Mouse (Mus musculus): Measurements from ENCODE around the gene Gper1. TPM values are rescaled to one million over a fixed set of nuclear protein-coding genes. Genes with fewer than 3 reads are reported as not detected.
"Not testable (repeated sequence)": the region's sequence is repeated elsewhere in the genome, so short reads cannot be mapped to it uniquely, and the experiment has no call there.

Gper1 gene
- total RNA-seq, 2 experiments from 2014 or later: 4.4 to 4.7 TPM

DNA sequence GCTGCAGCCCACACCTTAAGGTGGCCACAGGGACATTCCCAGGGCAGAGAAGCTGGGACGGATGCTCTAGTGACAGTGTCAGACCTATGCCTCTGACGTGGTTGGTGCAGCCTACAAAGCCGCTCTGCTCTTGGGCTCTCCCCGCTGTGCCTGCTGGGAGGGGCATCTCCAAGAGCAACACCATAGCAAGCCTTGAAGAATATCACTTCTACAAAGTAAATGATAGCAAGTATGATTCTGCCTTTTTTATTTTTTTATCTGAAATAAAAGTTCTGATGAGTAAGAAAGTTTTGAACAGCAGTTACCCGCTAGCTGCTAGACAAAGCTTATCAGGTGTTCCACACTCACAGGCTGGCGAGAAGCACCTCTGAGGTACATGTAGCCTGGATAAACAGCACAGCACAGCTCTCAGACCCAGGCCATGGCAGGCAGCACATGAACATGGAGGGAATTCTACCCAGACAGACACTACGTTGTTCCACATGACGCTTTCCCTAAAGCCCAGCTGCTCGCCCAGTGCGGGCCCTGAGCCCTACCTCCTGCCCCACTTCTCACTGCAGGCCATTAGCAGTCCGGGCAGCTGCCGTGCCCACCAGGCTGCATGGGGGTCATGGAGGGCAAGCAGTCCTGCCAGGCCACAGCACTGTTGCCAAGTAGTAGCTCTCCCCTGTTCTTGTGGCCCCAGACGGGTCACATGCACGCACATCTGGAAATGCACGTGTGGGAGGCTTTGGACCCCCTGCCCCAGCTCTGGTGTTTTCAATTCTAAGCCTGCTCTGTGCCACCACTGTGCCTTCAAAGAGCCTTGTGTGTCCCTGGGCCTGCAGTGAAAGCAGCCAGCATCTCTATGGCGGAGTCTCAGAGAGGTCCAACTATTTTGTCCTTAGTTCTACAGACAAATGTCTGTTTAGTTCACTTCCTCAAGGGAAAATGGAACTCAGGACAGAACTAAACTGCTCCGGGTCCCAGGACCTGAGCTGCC, 34.0 kb upstream of the Gper1 start:
- peak; percentile 32 to 73 for DNase-seq (ENCODE audit: low spot score in 2 of 2)

DNA sequence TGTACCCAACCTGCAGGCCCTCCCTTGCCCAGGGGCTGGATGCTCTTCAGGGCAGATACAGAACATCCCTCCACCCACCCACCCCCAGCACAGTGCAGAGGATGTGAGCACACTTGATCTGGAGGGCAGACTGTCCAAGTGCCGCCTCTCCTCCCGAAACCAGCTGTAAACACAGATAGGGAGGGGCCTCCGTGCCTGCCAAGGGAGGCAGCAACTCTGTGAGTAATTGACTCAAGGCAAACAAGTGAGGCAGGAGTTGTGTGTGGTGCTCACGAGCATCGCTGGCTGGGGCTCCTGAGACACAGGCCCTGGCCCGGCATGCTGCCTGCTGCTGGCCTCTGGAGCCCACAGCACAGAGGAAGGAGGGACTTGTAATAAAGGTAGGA, 33.3 kb upstream of the Gper1 start:
- peak; percentile 29 to 71 for DNase-seq (ENCODE audit: low spot score in 2 of 2)
- intact Hi-C loops (cut with DNase I): no loop called here

More for the DNA sequence above, 34.0 kb upstream of the Gper1 start:
- intact Hi-C loops (cut with DNase I): no loop called here

DNA sequence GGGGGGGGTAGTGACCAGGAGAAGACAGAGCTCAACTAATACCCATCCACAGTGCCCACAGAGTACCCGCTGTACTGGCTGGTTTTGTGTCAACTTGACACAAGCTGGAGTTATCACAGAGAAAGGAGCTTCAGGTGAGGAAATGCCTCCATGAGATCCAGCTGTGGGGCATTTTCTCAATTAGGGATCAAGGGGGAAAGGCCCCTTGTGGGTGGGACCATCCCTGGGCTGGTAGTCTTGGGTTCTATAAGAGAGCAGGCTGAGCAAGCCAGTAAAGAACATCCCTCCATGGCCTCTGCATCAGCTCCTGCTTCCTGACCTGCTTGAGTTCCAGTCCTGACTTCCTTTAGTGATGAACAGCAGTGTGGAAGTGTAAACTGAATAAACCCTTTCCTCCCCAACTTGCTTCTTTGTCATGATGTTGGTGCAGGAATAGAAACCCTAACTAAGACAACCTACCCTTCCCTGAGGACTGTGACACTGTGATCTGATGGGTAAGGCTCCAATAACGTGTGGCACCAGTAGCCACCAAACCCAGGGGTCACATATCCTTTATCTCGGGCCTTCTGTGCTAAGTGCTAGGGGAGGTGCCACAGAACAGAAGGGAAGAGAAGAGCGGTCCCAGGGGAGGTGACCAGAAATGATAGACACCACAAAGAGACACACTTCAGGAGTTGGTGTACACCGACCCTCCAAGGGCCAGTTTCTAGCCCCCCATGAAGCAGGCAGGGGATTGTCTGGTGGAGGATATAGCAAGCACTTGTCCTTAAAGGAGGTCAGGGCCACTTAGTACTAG, 32.4 kb upstream of the Gper1 start:
- intact Hi-C loops (cut with DNase I); DNase-seq (ENCODE audit: low spot score in 2 of 2): not testable (repeated sequence)

DNA sequence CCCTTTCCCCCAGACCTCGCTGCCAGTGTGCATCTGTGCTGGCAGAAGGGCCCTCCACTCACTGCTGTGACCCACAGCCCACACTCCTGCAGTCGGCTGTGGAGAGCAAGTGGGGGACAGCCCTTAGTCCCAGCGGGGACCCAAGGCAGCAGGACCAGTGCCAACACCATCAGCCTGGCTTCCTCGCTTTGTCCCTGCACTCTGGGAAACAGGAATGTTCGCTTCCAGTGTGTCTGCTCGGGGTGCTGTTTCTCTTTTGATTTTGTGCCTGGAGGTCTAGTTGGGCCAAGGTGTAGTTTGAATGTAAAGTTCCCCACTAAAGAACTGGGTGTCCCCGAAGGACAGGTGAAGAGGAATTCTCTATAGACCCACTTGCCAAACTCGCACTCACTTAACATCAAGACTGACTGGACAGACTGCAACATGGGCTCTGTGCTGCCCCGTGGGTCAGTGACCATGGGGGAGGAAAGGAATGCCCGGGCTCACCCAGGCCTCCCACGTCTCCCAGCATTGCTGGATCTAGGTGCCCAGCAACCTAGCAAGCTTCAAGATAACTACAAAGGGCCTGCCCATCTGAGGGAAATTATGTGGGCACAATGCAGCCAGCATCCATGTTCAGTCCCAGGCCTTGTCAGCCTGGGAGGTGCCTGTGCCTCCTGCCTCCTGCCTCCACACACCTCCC, 31.5 kb upstream of the Gper1 start:
- intact Hi-C loops (cut with DNase I): no loop called here
- DNase-seq (ENCODE audit: low spot score in 2 of 2): no peak

DNA sequence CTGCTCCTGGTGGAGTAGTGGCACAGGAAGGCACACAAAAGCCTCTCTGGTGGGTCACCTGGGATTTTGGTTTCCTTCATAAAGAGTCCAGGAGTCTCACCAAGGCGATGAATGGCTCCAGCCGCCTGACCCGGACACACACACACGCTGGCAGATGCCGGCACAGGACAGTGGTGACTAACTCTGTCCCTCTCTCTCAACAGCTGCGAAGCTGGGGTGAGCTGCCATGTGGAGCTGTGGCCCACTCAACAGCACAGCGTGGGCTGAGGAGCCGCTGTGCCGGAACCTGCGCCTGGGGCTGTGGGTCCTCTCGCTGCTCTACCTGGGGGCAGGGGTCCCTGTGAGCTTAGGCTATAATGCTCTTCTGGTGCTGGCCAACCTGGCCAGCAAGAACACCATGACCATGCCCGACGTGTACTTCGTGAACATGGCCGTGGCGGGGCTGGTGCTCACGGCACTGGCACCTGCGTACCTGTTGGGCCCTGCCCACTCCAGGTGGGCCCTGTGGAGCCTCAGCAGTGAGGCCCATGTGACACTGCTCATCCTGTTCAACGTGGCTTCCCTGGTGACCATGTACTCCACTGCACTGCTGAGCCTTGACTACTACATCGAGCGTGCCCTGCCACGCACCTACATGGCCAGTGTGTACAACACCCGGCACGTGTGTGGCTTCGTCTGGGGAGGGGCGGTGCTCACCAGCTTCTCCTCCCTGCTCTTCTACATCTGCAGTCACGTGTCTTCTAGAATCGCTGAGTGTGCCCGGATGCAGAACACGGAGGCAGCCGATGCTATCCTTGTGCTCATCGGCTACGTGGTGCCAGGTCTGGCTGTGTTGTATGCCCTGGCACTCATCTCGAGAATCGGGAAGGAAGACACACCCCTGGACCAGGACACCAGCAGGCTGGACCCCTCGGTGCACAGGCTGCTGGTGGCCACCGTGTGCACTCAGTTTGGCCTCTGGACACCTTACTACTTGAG, 30.4 kb upstream of the Gper1 start:
- intact Hi-C loops (cut with DNase I): no loop called here
- no peak for DNase-seq (ENCODE audit: low spot score in 2 of 2)

DNA sequence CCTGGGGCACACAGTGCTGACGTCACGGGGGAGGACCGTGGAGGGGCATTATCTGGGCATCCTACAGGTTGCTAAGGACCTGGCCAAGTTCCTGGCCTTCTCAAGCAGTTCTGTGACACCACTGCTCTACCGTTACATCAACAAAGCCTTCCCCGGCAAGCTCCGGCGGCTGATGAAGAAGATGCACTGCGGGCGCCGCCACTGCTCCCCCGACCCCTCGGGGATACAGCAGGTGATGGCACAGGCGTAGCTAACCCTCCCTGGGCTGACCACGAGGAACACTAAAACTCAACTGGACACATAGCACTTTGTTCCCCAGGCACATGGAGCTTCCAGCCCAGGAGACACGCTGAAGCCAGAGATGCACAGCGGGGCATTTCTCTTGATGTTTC, 29.8 kb upstream of the Gper1 start:
- intact Hi-C loops (cut with DNase I): no loop called here
- no peak for DNase-seq (ENCODE audit: low spot score in 2 of 2)

DNA sequence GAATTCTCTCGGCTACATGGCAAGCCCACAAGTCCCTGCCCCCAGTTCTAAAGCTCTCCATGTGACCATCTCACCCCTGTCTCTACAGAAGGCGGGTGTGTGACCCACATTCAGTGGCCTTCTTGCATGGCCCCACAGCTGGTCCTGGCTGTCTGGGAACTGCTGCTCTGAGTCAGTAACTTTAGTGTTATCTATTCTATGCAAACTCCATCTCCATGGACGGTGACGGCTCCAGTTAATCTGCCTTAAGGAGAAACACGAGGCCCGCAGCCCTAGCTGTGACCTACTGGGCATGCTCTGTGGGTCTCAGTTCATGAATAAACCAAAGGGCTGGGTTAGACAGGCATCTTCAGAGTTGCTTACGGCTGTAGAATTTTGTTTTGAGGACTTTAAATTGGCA, 28.6 kb upstream of the Gper1 start:
- intact Hi-C loops (cut with DNase I): no loop called here
- no peak for DNase-seq (ENCODE audit: low spot score in 2 of 2)

DNA sequence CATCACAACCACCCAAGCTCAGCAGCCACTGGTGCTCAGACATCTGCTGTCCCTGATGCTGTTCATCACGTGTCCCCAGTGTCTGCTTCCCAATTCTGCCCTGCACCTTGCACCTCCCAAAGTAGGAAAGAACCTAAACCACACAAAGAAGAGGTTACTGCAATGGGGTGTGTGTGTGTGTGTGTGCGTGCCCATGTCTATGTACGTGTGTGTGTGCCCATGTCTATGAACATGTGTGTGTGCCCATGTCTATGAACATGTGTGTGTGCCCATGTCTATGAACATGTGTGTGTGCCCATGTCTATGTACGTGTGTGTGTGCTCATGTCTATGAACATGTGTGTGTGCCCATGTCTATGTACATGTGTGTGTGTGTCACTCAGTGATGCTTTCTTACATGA, 27.4 kb upstream of the Gper1 start:
- DNase-seq (ENCODE audit: low spot score in 2 of 2): no peak
- intact Hi-C loops (cut with DNase I): no loop called here

DNA sequence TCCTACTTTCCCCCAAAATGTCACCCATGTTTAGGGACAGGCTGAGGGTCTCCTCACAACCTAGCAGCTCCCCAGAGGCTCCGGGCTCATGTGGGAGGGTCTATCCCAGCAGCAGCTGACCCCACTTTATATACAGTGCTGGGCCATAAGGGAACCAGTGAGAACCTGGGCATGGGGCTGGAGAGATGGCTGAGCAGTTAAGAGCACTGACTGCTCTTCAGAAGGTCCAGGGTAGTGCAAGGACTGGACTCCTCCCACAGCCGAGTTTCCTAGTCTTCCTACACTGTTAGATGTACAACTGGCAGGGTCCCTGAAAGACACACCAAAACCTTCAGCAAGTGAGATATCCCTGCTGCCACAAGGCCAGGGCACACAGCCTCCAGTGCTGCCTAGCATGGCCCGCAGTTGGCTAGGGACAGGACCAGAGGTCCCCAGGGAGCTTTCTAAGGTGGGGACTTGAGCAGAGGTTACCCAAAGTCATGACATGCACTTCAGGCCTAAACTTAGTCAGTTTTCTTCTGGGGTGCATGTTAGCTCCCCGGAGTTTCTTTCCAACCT, 25.5 kb upstream of the Gper1 start:
- no peak for DNase-seq (ENCODE audit: low spot score in 2 of 2)
- intact Hi-C loops (cut with DNase I): no loop called here

DNA sequence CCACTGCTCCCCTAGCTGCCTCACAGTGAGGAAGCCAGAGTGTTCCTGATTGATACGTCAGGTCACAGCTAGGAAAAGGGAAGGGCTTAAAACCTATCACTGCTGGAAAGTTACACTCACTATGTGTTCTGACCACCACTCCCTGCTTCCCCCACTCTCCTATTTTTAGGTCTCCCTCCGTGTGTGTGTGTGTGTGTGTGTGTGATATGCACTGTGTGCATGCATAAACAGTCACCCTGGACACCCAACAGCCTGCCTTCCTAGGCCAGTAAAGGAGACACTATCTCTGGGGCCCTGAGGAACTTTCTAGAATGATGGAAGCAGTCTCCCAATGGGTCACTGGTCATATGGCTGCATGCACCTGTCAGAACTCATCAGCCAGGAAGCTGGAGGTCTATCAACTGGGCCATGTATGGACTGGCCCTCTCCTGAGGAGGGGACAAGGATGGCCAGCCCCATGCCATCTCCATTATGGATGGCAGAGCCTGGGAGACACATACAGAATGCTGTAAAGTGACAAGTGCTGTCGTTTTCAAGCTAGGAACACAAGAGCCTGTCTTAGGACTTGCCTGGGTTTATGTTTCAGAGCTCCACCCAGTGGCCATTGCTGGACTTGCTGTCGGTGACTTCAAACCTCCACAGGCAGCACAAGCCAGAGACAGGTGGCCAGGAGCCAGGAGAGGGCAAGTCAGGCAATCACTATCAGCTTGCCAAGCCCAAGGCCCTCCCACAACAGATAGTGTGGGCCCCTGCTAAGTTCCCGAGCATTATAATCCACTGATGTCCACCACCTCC, 24.8 kb upstream of the Gper1 start:
- intact Hi-C loops (cut with DNase I): loop anchor here (2.0 kb wide), 1 partner anchor 33 kb away; no protein-coding TSS in a partner anchor
- DNase-seq (ENCODE audit: low spot score in 2 of 2): peak; percentile 93 to 97

DNA sequence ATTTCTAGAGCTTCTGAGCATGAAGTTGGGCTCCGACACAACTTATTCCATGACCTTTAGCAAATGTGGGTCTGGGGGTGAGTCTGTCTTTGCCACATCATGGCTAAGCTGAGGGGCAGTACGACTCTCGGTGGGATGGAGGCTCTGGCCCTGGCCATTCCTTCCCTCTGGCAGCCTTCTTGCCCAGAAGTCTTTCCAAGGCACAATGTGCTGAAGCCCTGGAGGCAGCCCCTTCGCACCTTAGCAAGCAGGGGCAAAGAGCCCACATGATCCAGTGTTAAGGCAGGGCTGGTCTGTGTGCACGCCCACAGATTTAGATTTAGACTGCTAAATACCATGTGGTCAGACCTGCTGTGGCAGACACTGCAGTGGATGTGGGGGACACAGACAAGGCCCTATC, 24.2 kb upstream of the Gper1 start:
- intact Hi-C loops (cut with DNase I): loop anchor here (2.0 kb wide), 1 partner anchor 34 kb away; no protein-coding TSS in a partner anchor
- DNase-seq (ENCODE audit: low spot score in 2 of 2): no peak

DNA sequence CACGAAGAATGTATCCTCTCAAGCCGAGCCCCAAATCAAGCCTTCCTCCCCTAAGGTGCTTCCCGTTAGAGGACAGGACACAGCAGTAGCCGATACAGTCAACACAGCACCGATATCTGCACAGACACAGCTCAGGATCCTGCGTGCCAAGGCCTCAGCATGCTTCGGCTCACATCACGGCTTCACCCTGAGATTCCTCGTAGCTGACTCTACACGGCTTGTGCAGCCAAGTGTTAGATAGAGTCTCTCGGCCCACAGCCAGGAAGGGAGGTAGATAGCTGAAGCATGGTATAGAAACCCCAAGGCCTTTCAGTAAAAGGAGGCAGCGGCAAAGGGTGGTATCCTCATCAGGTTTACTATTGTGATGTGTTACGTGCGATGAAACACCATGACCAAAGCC, 23.0 kb upstream of the Gper1 start:
- intact Hi-C loops (cut with DNase I): loop anchor here (2.0 kb wide), 1 partner anchor 35 kb away; no protein-coding TSS in a partner anchor
- DNase-seq (ENCODE audit: low spot score in 2 of 2): no peak

DNA sequence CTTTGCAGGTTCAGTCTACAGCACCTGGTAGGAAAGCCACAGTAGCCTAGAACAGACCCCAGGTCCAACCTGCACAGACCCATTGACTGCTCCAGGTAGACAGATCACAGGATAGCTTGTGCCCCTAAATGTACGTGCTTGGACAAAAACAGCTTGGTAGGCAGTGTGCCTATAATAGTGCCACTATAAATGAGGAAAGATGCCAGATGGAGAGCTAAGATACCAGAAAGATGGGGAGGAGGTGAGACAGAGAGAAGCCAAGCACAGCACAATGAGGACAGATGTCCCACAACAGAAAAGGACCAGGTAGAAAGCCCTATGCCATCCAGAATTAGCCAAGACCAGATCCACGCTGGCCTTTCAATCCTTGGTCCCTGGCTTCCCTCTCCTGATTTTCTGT, 20.8 kb upstream of the Gper1 start:
- intact Hi-C loops (cut with DNase I): no loop called here
- DNase-seq (ENCODE audit: low spot score in 2 of 2): no peak

DNA sequence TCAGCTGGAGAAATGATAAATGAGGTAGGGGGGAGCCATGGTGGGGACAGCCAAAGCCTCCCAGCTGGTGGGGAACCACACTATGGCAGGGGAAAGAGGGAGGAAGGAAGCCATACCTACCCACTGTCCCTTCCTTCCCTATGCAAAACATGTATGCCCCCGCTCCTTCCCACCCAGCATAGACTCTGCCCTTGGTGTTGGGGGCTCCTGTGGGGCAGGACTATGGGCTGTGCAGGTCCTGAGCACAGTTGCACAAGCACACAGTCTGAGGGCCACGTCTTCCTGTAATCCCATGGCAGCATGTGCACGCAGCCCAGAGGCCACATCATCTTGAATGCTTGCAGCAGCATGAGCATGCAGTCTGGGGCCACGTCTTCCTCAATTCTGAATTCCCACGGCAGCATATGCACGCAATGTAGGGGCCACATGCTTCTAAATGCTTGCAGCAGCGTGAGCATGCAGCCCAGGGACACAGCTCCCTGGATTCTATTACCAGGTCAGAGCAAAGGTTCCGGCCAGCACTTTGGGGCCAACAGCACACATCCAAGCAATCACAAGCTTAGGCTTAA, 19.2 kb upstream of the Gper1 start:
- no peak for DNase-seq (ENCODE audit: low spot score in 2 of 2)
- intact Hi-C loops (cut with DNase I): no loop called here

DNA sequence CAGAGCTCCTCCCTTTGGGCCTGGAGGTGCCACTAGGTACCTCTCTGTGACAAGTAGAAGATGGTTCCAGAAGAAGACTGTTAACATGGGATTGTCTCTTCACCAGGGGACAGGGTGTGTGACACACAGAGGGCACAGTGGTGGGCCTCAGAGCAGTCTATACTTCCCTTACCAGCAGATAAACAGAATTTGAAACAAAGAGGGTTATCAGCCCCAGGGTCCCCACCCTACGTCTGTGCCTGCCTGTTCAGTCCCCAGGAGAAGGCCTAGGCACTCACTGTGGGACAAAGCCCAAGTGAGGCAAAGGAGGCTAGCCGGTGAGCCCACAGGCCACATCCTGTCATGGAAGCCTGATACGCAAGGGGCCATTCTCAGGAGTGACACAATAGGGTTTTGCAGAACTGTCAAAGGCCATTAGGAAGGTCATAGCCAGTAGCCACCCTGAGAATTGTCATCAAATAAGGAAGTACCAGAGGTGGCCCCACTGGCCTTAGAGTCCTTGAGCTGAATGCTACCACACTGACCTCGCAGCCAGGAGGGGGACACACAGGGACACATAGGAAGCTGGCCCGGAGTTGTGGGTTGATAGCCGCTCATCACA, 18.1 kb upstream of the Gper1 start, which contains the start of gene C130050O18Rik:
Gene C130050O18Rik (plus strand): TSS at position 480 of the 601 bp plus-strand sequence.
- intact Hi-C loops (cut with DNase I): no loop called here

DNA sequence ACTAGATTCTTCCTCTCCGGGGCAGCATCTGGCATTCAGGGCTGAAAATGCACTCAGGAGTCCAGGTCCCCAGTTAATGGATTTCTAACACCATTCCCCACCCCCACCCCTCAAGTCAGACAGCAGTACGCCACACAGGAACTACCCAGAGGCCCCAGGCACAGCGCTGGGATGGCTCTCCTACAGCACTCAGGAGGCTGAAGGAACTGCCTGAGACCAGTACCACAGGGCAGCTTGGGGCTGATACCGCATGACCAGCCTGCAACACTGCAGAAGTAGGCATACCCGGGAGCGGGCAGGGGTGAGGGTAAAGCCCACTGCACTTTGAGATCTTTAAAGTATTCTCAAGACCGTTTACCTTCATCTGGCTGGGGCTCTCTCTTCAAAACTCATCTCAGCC, 17.5 kb upstream of the Gper1 start:
- no peak for DNase-seq (ENCODE audit: low spot score in 2 of 2)
- intact Hi-C loops (cut with DNase I): no loop called here

More for the DNA sequence above, 18.1 kb upstream of the Gper1 start, which contains the start of gene C130050O18Rik:
- no peak for DNase-seq (ENCODE audit: low spot score in 2 of 2)

DNA sequence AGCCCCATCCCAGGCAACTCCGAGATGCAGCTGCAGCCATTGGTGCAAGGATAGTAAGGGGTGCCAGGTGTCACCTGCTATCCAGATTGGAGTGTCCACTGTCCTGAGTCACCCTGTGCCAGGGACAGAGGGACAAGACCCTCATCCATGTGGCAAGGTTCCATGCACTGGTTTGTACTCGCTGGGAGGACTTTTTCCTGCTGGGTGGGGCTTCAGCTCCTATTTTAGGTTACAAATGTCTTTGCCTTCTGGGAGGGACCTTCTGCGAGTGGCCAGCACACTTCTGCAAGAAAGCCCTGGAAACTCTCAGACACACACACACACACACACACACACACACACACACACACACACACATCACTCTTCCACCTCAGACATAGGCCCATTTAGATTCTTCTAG, 17.0 kb upstream of the Gper1 start:
- no peak for DNase-seq (ENCODE audit: low spot score in 2 of 2)
- intact Hi-C loops (cut with DNase I): no loop called here

Data from left cerebral cortex, postnatal 14 days (tissue).